Mouse (Mus musculus) MN1 (cell line): ENCODE data around the gene Phpt1.

ENCODE experiments used
- DNase-seq: peaks from one replicate; pipeline ENCODE4 v3.0.0-alpha.2; 2016; ENCODE audit warnings: low spot score

The Phpt1 gene

GRCm38 (mm10) chr2:25574579-25575431, at the start of gene Phpt1, which contains the start of gene Mamdc4:
TSS of gene Phpt1 (minus strand) at chr2:25575224.
TSS of gene Mamdc4 (minus strand) at chr2:25574845.
- DNase-seq: peak; percentile 96

- DNase-seq: no peak
Measured at GRCm38 (mm10) chr2:25621229-25622200, 46.5 kb upstream of the Phpt1 start, which contains the start of gene Tmem141. TSS of gene Tmem141 (minus strand) at chr2:25622005.

GRCm38 (mm10) chr2:25620852-25621228, 45.8 kb upstream of the Phpt1 start:
- no peak for DNase-seq

GRCm38 (mm10) chr2:25620386-25620785, 45.4 kb upstream of the Phpt1 start:
- no peak for DNase-seq

GRCm38 (mm10) chr2:25617578-25617977, 42.6 kb upstream of the Phpt1 start, which contains the start of gene Ccdc183:
TSS of gene Ccdc183 (minus strand) at chr2:25617678.
- DNase-seq: no peak

GRCm38 (mm10) chr2:25616398-25616797, 41.4 kb upstream of the Phpt1 start:
- DNase-seq: no peak

- DNase-seq: no peak
Measured at GRCm38 (mm10) chr2:25608671-25609070, 33.6 kb upstream of the Phpt1 start.

- peak; percentile 89 for DNase-seq
Measured at GRCm38 (mm10) chr2:25607761-25608622, 33.0 kb upstream of the Phpt1 start, which contains the start of gene Rabl6. TSS of gene Rabl6 (minus strand) at chr2:25608521.

- no peak for DNase-seq
Measured at GRCm38 (mm10) chr2:25602526-25602925, 27.5 kb upstream of the Phpt1 start.

- no peak for DNase-seq
Measured at GRCm38 (mm10) chr2:25600037-25600436, 25.0 kb upstream of the Phpt1 start.

- no peak for DNase-seq
Measured at GRCm38 (mm10) chr2:25598749-25599148, 23.7 kb upstream of the Phpt1 start.

GRCm38 (mm10) chr2:25596765-25597510, 21.9 kb upstream of the Phpt1 start:
- no peak for DNase-seq

- peak; percentile 24 for DNase-seq
Measured at GRCm38 (mm10) chr2:25591863-25592262, 16.8 kb upstream of the Phpt1 start.

GRCm38 (mm10) chr2:25588227-25588907, 13.3 kb upstream of the Phpt1 start:
- no peak for DNase-seq

GRCm38 (mm10) chr2:25587290-25587689, 12.3 kb upstream of the Phpt1 start:
- no peak for DNase-seq

- DNase-seq: no peak
Measured at GRCm38 (mm10) chr2:25585601-25586000, 10.6 kb upstream of the Phpt1 start.

- DNase-seq: no peak
Measured at GRCm38 (mm10) chr2:25584856-25585255, 9.8 kb upstream of the Phpt1 start.

- no peak for DNase-seq
Measured at GRCm38 (mm10) chr2:25584152-25584551, 9.1 kb upstream of the Phpt1 start.

GRCm38 (mm10) chr2:25583571-25583970, 8.5 kb upstream of the Phpt1 start:
- DNase-seq: no peak

GRCm38 (mm10) chr2:25583120-25583481, 8.1 kb upstream of the Phpt1 start:
- DNase-seq: no peak
